Mouse (Mus musculus) embryo, embryonic 9.5 days (tissue): ENCODE data around the gene Fam110a.
A peak's percentile ranks its signal among the peaks of the same experiment; 100 is the strongest.

Experiments used
- DNase-seq: peaks from one replicate; pipeline ENCODE4 v3.0.0-alpha.2; 2017; ENCODE audit errors: extremely low spot score

Gene Fam110a

GRCm38 (mm10) chr2:151937893-151938292, 42.1 kb downstream of the Fam110a start:
- no peak for DNase-seq

GRCm38 (mm10) chr2:151930389-151931074, 49.5 kb downstream of the Fam110a start:
- DNase-seq, result peak; percentile 83

GRCm38 (mm10) chr2:151927103-151927502, 52.9 kb downstream of the Fam110a start:
- no peak for DNase-seq

GRCm38 (mm10) chr2:151925715-151926114, 54.3 kb downstream of the Fam110a start:
- no peak for DNase-seq

- DNase-seq, result no peak
These were observed 55.7 kb downstream of the Fam110a start for GRCm38 (mm10) chr2:151924276-151924675.

GRCm38 (mm10) chr2:151921596-151921995, 58.4 kb downstream of the Fam110a start:
- DNase-seq, result peak; percentile 41

GRCm38 (mm10) chr2:151921068-151921467, 59.0 kb downstream of the Fam110a start:
- no peak for DNase-seq
